Mouse (Mus musculus) layer of hippocampus, postnatal 36 days (tissue): ENCODE measurements at regions not wholly inside any gene's neighbourhood (a gene's known extent, or its start where the extent isn't known, plus 50 kb on each side); places are given as distances from the start of the nearest gene placed in this dataset.

Source experiments
- DNase-seq, 2 experiments: peaks; one replicate each; pipeline ENCODE4 v3.0.0; 2022

GRCm38 (mm10) chr1:73428101-73428500, 412.4 kb upstream of the Tnp1 start:
- no peak for DNase-seq

- no peak for DNase-seq
These were observed 409.3 kb upstream of the Tnp1 start for GRCm38 (mm10) chr1:73425049-73425448.

- DNase-seq, result peak in 1 of 2 experiments; percentile 5
These were observed 402.5 kb upstream of the Tnp1 start for GRCm38 (mm10) chr1:73418196-73418595.

GRCm38 (mm10) chr1:73411452-73411851, 395.7 kb upstream of the Tnp1 start:
- no peak for DNase-seq

DNA sequence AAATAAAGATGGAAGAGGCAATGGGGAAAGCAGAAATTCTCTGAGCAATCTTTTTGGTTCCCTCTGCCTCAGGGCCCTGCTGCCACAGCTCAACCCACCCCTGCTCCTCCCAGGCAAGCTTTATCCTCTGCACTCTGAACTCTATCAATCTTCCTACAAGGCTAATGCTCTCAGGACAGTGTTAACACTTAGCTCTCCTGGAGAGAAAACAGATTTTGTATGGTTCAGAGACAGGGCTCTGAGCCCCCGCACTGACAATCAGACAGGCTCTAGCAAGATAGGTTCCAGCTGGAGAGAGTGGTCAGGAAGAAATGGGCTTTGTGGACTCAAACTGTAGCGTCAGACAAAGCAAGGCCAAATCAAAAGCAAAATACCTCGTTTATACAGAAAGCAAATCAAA, 383.5 kb upstream of the Tnp1 start:
- no peak for DNase-seq

DNA sequence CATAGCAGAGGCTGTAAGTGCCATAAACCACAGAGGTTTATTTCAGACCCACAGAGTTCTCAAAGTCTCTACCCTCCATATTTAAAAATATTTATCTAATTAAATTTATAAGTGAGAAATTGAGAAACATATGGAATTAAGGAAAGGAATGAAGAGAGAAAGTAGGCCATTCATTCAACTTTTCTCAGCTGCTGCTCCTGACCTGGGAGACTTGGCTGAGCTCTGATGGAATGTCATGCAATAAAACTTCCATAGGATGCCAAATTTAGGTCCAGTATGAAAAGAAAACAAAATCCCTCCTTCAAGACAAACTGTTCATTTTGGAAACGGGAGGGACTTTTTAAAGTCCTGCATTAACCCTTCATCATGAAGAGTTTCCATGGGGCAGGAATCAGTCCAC, 379.3 kb upstream of the Tnp1 start:
- no peak for DNase-seq

DNA sequence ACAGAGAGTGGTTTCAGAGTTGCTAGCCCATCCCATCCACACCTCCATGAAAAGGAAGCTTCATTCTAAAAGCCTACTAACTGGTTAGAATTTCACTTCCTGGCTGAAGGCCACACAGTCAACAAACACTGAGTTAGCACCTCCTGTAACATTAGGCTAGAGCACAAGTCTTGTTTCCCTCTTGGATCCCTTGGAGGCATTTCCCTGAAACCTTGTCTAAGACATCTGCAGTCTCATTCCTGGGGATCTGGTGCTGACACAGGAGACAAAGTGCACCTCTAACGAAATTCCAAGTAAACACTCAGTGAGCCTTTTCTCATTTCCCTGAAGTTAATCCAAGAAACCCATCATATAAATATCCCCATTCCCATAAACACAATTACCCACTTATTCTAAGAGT, 378.8 kb upstream of the Tnp1 start:
- no peak for DNase-seq

GRCm38 (mm10) chr1:73392077-73392476, 376.4 kb upstream of the Tnp1 start:
- no peak for DNase-seq

DNA sequence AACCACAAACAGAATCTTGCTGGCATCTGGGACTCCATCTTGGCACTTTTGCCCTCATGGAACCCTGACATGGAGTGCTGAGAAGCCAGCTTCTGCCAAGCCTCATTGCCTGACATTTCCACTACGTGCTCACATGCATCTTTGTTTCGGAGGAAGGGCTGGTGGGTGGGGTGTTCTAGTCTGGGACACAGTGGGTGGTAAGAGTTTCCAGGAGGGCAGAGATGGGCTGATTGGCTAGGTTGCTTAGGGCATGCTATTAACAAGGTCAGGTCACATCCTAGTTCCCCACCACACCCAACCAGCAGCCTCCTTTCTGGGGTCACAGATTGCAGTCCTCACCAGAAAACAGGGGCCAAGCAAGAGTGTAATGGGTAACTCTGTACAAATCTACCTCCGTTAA, 374.3 kb upstream of the Tnp1 start:
- DNase-seq, result no peak

- no peak for DNase-seq
These were observed 373.5 kb upstream of the Tnp1 start for GRCm38 (mm10) chr1:73389174-73389573.

DNA sequence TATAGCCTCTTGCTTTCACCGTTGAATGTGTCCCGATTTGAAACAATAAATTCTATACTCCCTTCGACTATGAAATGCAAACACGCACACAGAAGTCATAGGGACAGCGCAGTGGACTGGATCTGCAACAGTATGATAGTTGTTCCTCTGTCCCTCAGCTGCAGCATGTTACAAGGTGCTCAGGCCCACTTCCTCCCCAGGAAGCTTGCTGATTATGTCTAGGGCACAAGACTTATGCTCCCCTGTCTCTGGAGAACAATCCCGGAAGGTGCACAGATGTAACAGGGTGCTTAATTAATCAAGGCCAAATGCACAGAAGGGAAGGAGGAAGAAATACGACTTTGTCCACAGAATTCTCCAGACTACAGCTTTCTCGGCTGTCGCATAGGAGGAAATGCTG, 365.9 kb upstream of the Tnp1 start:
- DNase-seq, result no peak

DNA sequence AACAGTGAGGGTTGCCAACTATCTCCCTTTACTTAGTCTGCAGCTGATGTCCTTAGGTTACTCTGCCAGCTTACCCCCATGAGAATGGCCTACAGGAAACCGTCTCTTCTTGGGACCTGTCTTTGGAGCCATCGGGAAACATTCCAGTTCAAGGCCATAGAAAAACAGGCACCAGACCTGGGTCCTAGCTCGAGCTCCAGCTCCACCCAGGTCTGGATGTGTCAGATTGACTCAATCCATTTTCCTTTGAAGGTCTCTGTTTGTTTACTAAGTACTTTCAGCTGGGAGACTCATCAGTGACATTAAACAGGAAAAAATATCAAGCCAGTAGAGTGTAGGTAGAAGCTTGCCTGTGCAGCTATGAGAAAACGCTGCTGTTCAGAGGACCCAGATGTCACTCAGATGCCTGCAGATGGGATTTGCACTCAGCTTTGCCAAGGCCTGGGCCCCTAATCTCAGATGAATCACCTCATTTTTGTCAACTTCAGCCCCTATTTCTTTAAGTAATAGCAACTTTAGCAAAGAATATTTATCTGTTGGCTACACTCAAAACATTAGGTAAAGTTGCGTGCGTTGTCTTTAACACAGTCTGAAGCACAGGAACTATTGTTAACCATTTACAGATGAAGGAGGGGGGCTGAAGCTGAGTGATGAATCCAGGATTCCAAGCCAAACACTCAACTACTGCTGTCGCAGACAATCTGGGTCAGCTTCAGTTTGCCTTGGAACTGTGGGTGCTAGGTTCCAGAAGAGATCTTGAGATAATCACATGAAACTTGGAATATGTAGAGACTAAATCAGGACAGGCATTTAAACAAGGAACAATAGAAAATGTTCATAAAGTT, 359.0 kb upstream of the Tnp1 start:
- no peak for DNase-seq

GRCm38 (mm10) chr1:73368222-73368621, 352.5 kb upstream of the Tnp1 start:
- DNase-seq, result no peak

- no peak for DNase-seq
These were observed 350.1 kb upstream of the Tnp1 start for GRCm38 (mm10) chr1:73365842-73366241.

DNA sequence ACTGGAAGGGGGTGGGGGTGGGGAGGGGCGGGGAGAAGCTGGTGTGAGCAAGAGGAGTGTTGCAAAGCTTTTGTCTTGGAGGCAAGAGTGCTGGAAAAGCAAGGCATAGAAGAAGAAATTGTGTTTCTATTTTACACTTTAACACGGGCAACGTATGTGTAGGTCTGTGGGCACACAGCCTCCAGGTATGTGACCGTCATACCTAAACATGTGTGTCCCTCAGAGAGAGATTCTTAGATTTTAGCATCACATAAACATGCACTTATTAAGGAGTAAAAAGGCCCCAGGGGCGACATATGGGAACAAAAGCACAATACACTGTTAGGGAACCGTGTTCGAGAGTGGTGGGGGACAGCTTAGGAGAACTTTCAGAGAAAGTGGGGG, 348.6 kb upstream of the Tnp1 start:
- no peak for DNase-seq

GRCm38 (mm10) chr1:73363549-73364299, 348.0 kb upstream of the Tnp1 start:
- DNase-seq, result peak in 1 of 2 experiments; percentile 5

GRCm38 (mm10) chr1:73362122-73362521, 346.4 kb upstream of the Tnp1 start:
- DNase-seq, result no peak

DNA sequence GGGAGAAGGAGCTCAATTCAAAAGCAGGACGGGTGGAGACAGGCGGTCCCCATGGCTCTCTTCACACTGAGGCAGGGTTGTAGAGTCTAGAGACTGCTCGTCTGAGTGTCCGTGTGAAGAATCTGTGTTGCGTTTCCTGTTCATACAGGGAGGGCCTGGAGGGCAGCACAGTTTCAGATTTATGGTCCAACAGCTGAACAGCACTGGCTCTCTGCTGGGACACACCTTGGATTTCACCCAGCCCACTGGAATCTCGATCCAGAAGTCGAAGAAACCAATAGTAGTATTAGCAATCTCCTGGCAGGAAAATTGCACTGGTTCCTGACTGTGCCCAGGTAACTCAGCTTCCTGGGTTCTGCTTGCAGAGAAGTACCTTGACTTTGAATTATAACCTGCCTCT, 345.6 kb upstream of the Tnp1 start:
- DNase-seq, result no peak

GRCm38 (mm10) chr1:73354447-73354846, 338.7 kb upstream of the Tnp1 start:
- no peak for DNase-seq

DNA sequence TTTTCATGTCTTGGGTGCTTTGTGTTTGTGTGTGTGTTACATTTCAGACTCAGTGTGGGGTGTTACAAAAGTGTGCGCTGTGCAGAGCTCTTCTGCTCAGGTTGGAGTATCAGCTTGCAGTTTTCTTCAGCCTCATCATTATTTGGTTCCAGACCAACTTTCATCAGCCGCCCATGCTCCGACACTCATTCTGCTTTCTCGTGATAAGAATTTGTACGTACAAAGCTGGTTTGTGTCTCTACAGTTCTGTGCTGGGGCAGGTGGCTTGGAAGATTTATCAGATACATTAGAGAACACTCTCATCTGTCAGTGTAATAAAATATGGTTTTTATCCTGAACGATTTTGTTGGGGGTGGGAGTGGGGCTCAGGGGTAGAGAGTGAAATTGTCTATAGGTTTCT, 332.8 kb upstream of the Tnp1 start:
- peak in 1 of 2 experiments; percentile 1 for DNase-seq

DNA sequence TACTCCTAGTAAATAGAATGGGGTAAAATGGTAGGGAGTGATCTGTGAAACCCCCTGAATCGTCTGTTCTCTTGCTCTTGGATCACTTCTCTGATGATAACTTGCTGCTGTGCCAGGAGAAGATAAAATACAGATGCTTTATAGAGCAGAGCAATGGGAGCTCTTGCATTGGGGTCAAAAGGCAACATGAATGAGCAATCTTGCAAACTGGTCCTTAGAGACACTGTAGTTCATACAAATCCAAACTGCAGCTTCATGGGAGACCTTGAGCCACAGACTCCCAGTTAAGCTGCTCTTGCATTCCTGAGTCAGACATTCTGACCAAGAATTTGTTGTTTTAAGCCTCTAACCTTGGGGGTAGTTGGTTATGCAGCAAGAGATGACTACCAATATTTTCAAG, 328.9 kb upstream of the Tnp1 start:
- no peak for DNase-seq

GRCm38 (mm10) chr1:73341911-73342310, 326.2 kb upstream of the Tnp1 start:
- no peak for DNase-seq

GRCm38 (mm10) chr1:73337401-73337800, 321.7 kb upstream of the Tnp1 start:
- DNase-seq, result no peak

DNA sequence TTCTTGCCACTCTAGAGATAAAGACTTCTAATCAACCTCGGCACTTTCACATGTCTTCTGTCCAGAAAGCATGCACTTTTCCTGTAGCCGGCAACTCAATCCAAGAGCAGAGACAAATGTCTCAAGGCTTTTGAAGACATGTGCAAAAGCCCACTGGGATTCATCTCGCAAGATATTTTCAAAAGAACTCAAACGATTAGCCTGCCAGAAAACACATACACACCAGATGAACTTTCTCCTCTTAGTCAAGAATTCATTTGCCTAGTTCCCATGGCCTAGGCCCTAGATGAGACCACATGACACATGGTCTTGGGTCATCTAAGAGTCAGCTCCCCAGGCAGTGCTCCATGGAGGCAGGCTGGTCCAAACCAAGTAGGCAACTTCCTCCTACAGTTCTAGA, 293.8 kb upstream of the Tnp1 start:
- DNase-seq, result no peak
